Mouse (Mus musculus): ENCODE results near the gene Frmd5.

DNA sequence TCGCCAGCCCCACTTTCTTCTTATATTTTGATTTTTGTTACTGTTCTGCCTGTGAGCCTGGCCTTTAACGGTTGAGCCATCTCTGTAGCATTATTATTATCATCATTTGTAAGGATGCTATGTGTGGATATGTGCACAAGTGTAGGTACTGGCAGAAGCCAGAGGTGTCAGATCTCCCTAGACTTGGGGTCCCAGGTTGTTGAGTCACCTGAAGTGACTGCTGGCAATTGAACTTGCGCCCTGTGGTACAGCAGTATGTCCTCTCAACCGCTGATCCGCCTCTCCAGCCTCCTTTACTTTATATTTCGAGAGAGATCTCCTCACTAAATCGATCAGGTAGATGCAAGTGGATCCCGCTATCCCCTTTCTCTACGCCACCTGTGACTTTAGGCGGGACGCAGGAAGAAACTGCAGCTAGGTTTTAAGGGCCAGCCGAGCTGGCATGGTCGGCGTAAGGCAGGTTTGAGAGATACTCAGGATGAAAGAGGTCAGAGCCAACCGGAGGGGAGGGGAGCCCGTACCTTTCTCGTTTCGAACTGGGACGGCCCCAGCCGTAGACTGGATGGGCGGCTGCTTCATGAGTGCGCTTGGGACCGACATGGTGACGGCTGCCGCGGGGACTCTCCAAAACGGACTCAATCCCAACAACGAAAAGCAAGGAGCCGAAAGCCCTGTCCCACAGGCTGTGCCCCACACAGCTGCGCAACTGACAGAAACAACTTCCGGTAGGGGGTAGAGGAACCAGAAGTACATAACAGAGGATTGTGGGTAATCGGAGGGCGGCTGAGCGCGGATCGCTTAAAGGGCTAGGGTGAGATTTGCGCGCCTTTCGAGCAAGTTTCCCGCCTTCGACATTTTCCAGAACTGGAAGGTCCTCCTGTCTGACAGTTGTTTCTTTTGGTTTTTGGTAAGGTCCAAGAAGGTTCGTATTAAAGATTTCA lies 300.7 kb downstream of the Frmd5 start, which contains the start of the genes Mfap1a and Wdr76:
- TF ChIP-seq CTCF (IDR thresholded peaks at IDR 0.05) (peak; percentile 37), EP300 (IDR thresholded peaks at IDR 0.05) (0 out of 2 replicates have a peak, but pooled peaks have one; percentile 3)
